Mouse (Mus musculus) ES-E14 (cell line): ENCODE measurements around the gene Castor2. TPM values are rescaled to one million over a fixed set of nuclear protein-coding genes. Genes with fewer than 3 reads are reported as not detected.

Source experiments
- DNase-seq: peaks from one replicate; pipeline ENCODE4 v3.0.0-alpha.2; 2013; ENCODE audit warnings: low read depth, low spot score
- H3K27ac ChIP-seq: 2 replicates; pipeline ENCODE4 v1.5.1; 2012; ENCODE audit warnings: low read depth, mild to moderate bottlenecking, low read length, moderate library complexity, mixed read lengths; ENCODE audit not compliant: poor library complexity, insufficient read depth, severe bottlenecking
- H3K36me3 ChIP-seq: 2 replicates; pipeline ENCODE4 v1.6.1; 2012; ENCODE audit warnings: mild to moderate bottlenecking, low read length, moderate library complexity, mixed read lengths; ENCODE audit not compliant: control insufficient read depth, poor library complexity, insufficient read depth, severe bottlenecking
- H3K4me1 ChIP-seq, 2 experiments: fragments of 150-350 bp in 1 of 2; sonication (generic) in 1 of 2; 2 replicates each; pipeline ENCODE4 v1.6.1; 2012; ENCODE audit warnings: low read length in 2 of 2, mild to moderate bottlenecking in 1 of 2, mixed read lengths in 1 of 2; ENCODE audit not compliant: control insufficient read depth in 2 of 2, insufficient read depth in 2 of 2, poor library complexity in 1 of 2
- H3K4me3 ChIP-seq, 2 experiments: fragments of 150-350 bp in 1 of 2; sonication (generic) in 1 of 2; 2 replicates each; pipeline ENCODE4 v1.5.1; 2012; ENCODE audit warnings: low read length in 2 of 2, low read depth in 1 of 2, mild to moderate bottlenecking in 1 of 2, mixed read lengths in 1 of 2; ENCODE audit not compliant: insufficient read depth in 1 of 2, poor library complexity in 1 of 2, severe bottlenecking in 1 of 2
- H3K9ac ChIP-seq: 2 replicates; pipeline ENCODE4 v1.6.1; 2012; ENCODE audit warnings: low read depth, mild to moderate bottlenecking, low read length, mixed read lengths; ENCODE audit not compliant: poor library complexity, insufficient read depth, severe bottlenecking
- H3K9me3 ChIP-seq: fragments of 150-350 bp; sonication (generic); 2 replicates; pipeline ENCODE4 v1.6.1; 2012; ENCODE audit warnings: low read depth, mild to moderate bottlenecking, low read length; ENCODE audit not compliant: control insufficient read depth, insufficient read depth
- CHD2 ChIP-seq: IDR thresholded peaks from 2 replicates; pipeline ENCODE4 v1.6.1; 2014; ENCODE audit warnings: mild to moderate bottlenecking, low read depth, low read length, inconsistent platforms
- HCFC1 ChIP-seq: IDR thresholded peaks from 2 replicates; pipeline ENCODE4 v1.6.1; 2012; ENCODE audit warnings: low read length, inconsistent platforms, borderline replicate concordance; ENCODE audit not compliant: insufficient read depth
- MAFK ChIP-seq: IDR thresholded peaks from 2 replicates; pipeline ENCODE4 v1.6.1; 2014; ENCODE audit warnings: mild to moderate bottlenecking, low read depth, low read length, inconsistent platforms; ENCODE audit not compliant: insufficient read depth
- ZC3H11A ChIP-seq: IDR thresholded peaks from 2 replicates; pipeline ENCODE4 v1.6.1; 2012; ENCODE audit warnings: low read depth, mild to moderate bottlenecking, inconsistent platforms, low read length, borderline replicate concordance
- ZNF384 ChIP-seq: IDR thresholded peaks from 2 replicates; pipeline ENCODE4 v1.6.1; 2012; ENCODE audit warnings: low read depth, low read length, inconsistent platforms
- in situ Hi-C, 2 experiments: fragments of 600-800 bp; cut with MboI; formaldehyde crosslinking; loops; one replicate each; pipeline ENCODE4 v1.15.1; 2025; ENCODE audit warnings: low sequenced_read_pairs in 2 of 2, inconsistent platforms in 1 of 2; ENCODE audit not compliant: unreplicated experiment in 2 of 2
- total RNA-seq: library from RNA; depleted of rRNA; stranded (reverse); fragments of 300-350 nt; gene quantifications from 2 replicates; pipeline ENCODE4 v1.2.3, GENCODE M21; 2012

Gene Castor2
- total RNA-seq, 1 experiment: 2.2 TPM

- DNase-seq: no peak
- H3K4me1 ChIP-seq: no peaks in the 10 kb centered on the region
- no peaks in the 10 kb centered on the region for H3K9me3 ChIP-seq
- no peak for TF ChIP-seq HCFC1
- TF ChIP-seq ZNF384: no peak
- no peak for TF ChIP-seq CHD2
- TF ChIP-seq MAFK: no peak
- no peak for TF ChIP-seq ZC3H11A
- no peak overlapping the region for H3K27ac ChIP-seq
- H3K4me3 ChIP-seq: no peak overlapping the region
- H3K9ac ChIP-seq: no peak overlapping the region
- in situ Hi-C loops: no loop called here
- H3K36me3 ChIP-seq: no peaks in the 10 kb centered on the region
Measured at GRCm38 (mm10) chr5:134131586-134131985, 32.1 kb downstream of the Castor2 start.

- no peak overlapping the region for H3K4me3 ChIP-seq
- DNase-seq: no peak
- H3K27ac ChIP-seq: no peak overlapping the region
- no peaks in the 10 kb centered on the region for H3K36me3 ChIP-seq
- H3K9ac ChIP-seq: no peak overlapping the region
- H3K9me3 ChIP-seq: no peaks in the 10 kb centered on the region
- TF ChIP-seq HCFC1: no peak
- no peak for TF ChIP-seq CHD2
- no peaks in the 10 kb centered on the region for H3K4me1 ChIP-seq
- in situ Hi-C loops: no loop called here
Measured at GRCm38 (mm10) chr5:134136022-134136421, 36.5 kb downstream of the Castor2 start.

- H3K4me3 ChIP-seq: no peak overlapping the region
- no peak for DNase-seq
- TF ChIP-seq CHD2 (no peak), ZNF384 (no peak), HCFC1 (no peak), MAFK (no peak), ZC3H11A (no peak)
- no peaks in the 10 kb centered on the region for H3K4me1 ChIP-seq
- no peak overlapping the region for H3K27ac ChIP-seq
- no peaks in the 10 kb centered on the region for H3K36me3 ChIP-seq
- in situ Hi-C loops: no loop called here
- no peak overlapping the region for H3K9ac ChIP-seq
- no peaks in the 10 kb centered on the region for H3K9me3 ChIP-seq
Measured at GRCm38 (mm10) chr5:134137933-134138332, 38.4 kb downstream of the Castor2 start.

GRCm38 (mm10) chr5:134139429-134139828, 39.9 kb downstream of the Castor2 start:
- Histone ChIP-seq H3K9me3 (no peaks in the 10 kb centered on the region), H3K9ac (no peak overlapping the region), H3K4me3 (no peak overlapping the region), H3K36me3 (no peaks in the 10 kb centered on the region), H3K27ac (no peak overlapping the region), H3K4me1 (no peaks in the 10 kb centered on the region)
- peak; percentile 25 for DNase-seq
- in situ Hi-C loops: no loop called here
- TF ChIP-seq MAFK: no peak
- TF ChIP-seq HCFC1: no peak
- TF ChIP-seq ZC3H11A: no peak
- TF ChIP-seq ZNF384: no peak
- no peak for TF ChIP-seq CHD2

- TF ChIP-seq ZNF384 (no peak), MAFK (no peak), CHD2 (no peak), ZC3H11A (no peak)
- Histone ChIP-seq H3K27ac (no peak overlapping the region), H3K36me3 (no peaks in the 10 kb centered on the region), H3K4me1 (no peaks in the 10 kb centered on the region), H3K9ac (no peak overlapping the region), H3K4me3 (no peak overlapping the region), H3K9me3 (no peaks in the 10 kb centered on the region)
- in situ Hi-C loops: no loop called here
- no peak for DNase-seq
Measured at GRCm38 (mm10) chr5:134141236-134141635, 41.7 kb downstream of the Castor2 start.
